Mouse (Mus musculus): ENCODE data around the gene Rab35. TPM values are rescaled to one million over a fixed set of nuclear protein-coding genes. Genes with fewer than 3 reads are reported as not detected.
A peak's percentile ranks its signal among the peaks of the same experiment; 100 is the strongest.

Rab35 gene
- polyA plus RNA-seq, 1 experiment from 2014 or later: 13.1 TPM

- ATAC-seq (ENCODE audit: insufficient read depth): no peak
- 74% methylated on average over 7 of the region's 7 CpGs for WGBS (ENCODE audit: insufficient replicate concordance)
- no peak overlapping the region for H3K9ac ChIP-seq
- H3K27ac ChIP-seq (replicated peaks): peak overlapping the region; percentile 80
- no peak overlapping the region for H3K4me2 ChIP-seq
- no peaks in the 10 kb centered on the region for H3K9me3 ChIP-seq (replicated peaks)
- no peaks in the 10 kb centered on the region for H3K27me3 ChIP-seq
- H3K36me3 ChIP-seq (replicated peaks): peaks cover 45% of the 10 kb centered on the region
- peaks cover 47% of the 10 kb centered on the region for H3K4me1 ChIP-seq (replicated peaks)
- H3K4me3 ChIP-seq (replicated peaks): no peak overlapping the region
These were observed 9.0 kb upstream of the Rab35 start for GRCm38 (mm10) chr5:115622686-115623085.

GRCm38 (mm10) chr5:115623694-115624440, 7.8 kb upstream of the Rab35 start:
- Histone ChIP-seq H3K4me2 (no peak overlapping the region), H3K9ac (no peak overlapping the region), H3K36me3 (replicated peaks) (peaks cover 34% of the 10 kb centered on the region), H3K4me1 (replicated peaks) (peaks cover 59% of the 10 kb centered on the region), H3K9me3 (replicated peaks) (no peaks in the 10 kb centered on the region), H3K4me3 (replicated peaks) (no peak overlapping the region), H3K27ac (replicated peaks) (peak overlapping the region; percentile 80), H3K27me3 (no peaks in the 10 kb centered on the region)
- 56% methylated on average over 9 of the region's 9 CpGs for WGBS (ENCODE audit: insufficient replicate concordance)
- no peak for ATAC-seq (ENCODE audit: insufficient read depth)

GRCm38 (mm10) chr5:115626237-115626886, 5.3 kb upstream of the Rab35 start:
- H3K9me3 ChIP-seq (replicated peaks): no peaks in the 10 kb centered on the region
- 31% methylated on average over 10 of the region's 10 CpGs for WGBS (ENCODE audit: insufficient replicate concordance)
- peak overlapping the region; percentile 98 for H3K27ac ChIP-seq (replicated peaks)
- peak overlapping the region; percentile 63 for H3K9ac ChIP-seq
- peak overlapping the region; percentile 78 for H3K4me2 ChIP-seq
- ATAC-seq (ENCODE audit: insufficient read depth): peak; percentile 97
- H3K36me3 ChIP-seq (replicated peaks): peaks cover 10% of the 10 kb centered on the region
- H3K27me3 ChIP-seq: no peaks in the 10 kb centered on the region
- H3K4me3 ChIP-seq (replicated peaks): peak overlapping the region; percentile 44
- H3K4me1 ChIP-seq (replicated peaks): peaks cover 79% of the 10 kb centered on the region

- WGBS (ENCODE audit: insufficient replicate concordance): 27% methylated on average over 8 of the region's 8 CpGs
- no peak overlapping the region for H3K9ac ChIP-seq
- H3K4me1 ChIP-seq (replicated peaks): peaks cover 79% of the 10 kb centered on the region
- peak overlapping the region; percentile 98 for H3K27ac ChIP-seq (replicated peaks)
- ATAC-seq (ENCODE audit: insufficient read depth): no peak
- H3K27me3 ChIP-seq: no peaks in the 10 kb centered on the region
- no peak overlapping the region for H3K4me3 ChIP-seq (replicated peaks)
- H3K4me2 ChIP-seq: no peak overlapping the region
- H3K9me3 ChIP-seq (replicated peaks): no peaks in the 10 kb centered on the region
- H3K36me3 ChIP-seq (replicated peaks): no peaks in the 10 kb centered on the region
These were observed 3.6 kb upstream of the Rab35 start for GRCm38 (mm10) chr5:115628083-115628482.

- no peak for ATAC-seq (ENCODE audit: insufficient read depth)
- 78% methylated on average over 4 of the region's 4 CpGs for WGBS (ENCODE audit: insufficient replicate concordance)
- Histone ChIP-seq H3K27me3 (no peaks in the 10 kb centered on the region), H3K27ac (replicated peaks) (peak overlapping the region; percentile 30; the same call in 1 of the 2 replicates), H3K36me3 (replicated peaks) (peaks cover 12% of the 10 kb centered on the region), H3K9me3 (replicated peaks) (no peaks in the 10 kb centered on the region), H3K9ac (no peak overlapping the region), H3K4me1 (replicated peaks) (peaks cover 82% of the 10 kb centered on the region), H3K4me3 (replicated peaks) (no peak overlapping the region), H3K4me2 (no peak overlapping the region)
These were observed 2.0 kb upstream of the Rab35 start for GRCm38 (mm10) chr5:115629672-115630071.

- Histone ChIP-seq H3K4me3 (replicated peaks) (peak overlapping the region; percentile 92), H3K36me3 (replicated peaks) (peaks cover 14% of the 10 kb centered on the region), H3K27ac (replicated peaks) (peak overlapping the region; percentile 99), H3K9me3 (replicated peaks) (no peaks in the 10 kb centered on the region), H3K4me2 (peak overlapping the region; percentile 80), H3K27me3 (no peaks in the 10 kb centered on the region), H3K9ac (peak overlapping the region; percentile 92), H3K4me1 (replicated peaks) (peaks cover 82% of the 10 kb centered on the region)
- WGBS (ENCODE audit: insufficient replicate concordance): 68% methylated on average over 5 of the region's 5 CpGs
- ATAC-seq (ENCODE audit: insufficient read depth): no peak
These were observed 1.4 kb upstream of the Rab35 start for GRCm38 (mm10) chr5:115630291-115630690.

- H3K9ac ChIP-seq: peak overlapping the region; percentile 90
- peak overlapping the region; percentile 99 for H3K27ac ChIP-seq (replicated peaks)
- peak overlapping the region; percentile 80 for H3K4me2 ChIP-seq
- peaks cover 23% of the 10 kb centered on the region for H3K36me3 ChIP-seq (replicated peaks)
- H3K9me3 ChIP-seq (replicated peaks): no peaks in the 10 kb centered on the region
- peaks cover 82% of the 10 kb centered on the region for H3K4me1 ChIP-seq (replicated peaks)
- peak overlapping the region; percentile 92 for H3K4me3 ChIP-seq (replicated peaks)
- ATAC-seq (ENCODE audit: insufficient read depth): no peak
- no peaks in the 10 kb centered on the region for H3K27me3 ChIP-seq
- 2% methylated on average over 25 of the region's 30 CpGs for WGBS (ENCODE audit: insufficient replicate concordance)
These were observed 628 bp downstream of the Rab35 start for GRCm38 (mm10) chr5:115632358-115632714.

- peaks cover 30% of the 10 kb centered on the region for H3K36me3 ChIP-seq (replicated peaks)
- H3K27me3 ChIP-seq: no peaks in the 10 kb centered on the region
- H3K9ac ChIP-seq: peak overlapping the region; percentile 90
- peak overlapping the region; percentile 99 for H3K27ac ChIP-seq (replicated peaks)
- no peaks in the 10 kb centered on the region for H3K9me3 ChIP-seq (replicated peaks)
- H3K4me2 ChIP-seq: peak overlapping the region; percentile 80
- peaks cover 80% of the 10 kb centered on the region for H3K4me1 ChIP-seq (replicated peaks)
- WGBS (ENCODE audit: insufficient replicate concordance): 56% methylated on average over 4 of the region's 4 CpGs
- H3K4me3 ChIP-seq (replicated peaks): peak overlapping the region; percentile 92
- no peak for ATAC-seq (ENCODE audit: insufficient read depth)
These were observed 1.4 kb downstream of the Rab35 start for GRCm38 (mm10) chr5:115633060-115633459.

- peak overlapping the region; percentile 80 for H3K4me2 ChIP-seq
- ATAC-seq (ENCODE audit: insufficient read depth): peak; percentile 30
- peak overlapping the region; percentile 90 for H3K9ac ChIP-seq
- H3K36me3 ChIP-seq (replicated peaks): peaks cover 40% of the 10 kb centered on the region
- H3K27ac ChIP-seq (replicated peaks): peak overlapping the region; percentile 99
- peaks cover 70% of the 10 kb centered on the region for H3K4me1 ChIP-seq (replicated peaks)
- peak overlapping the region; percentile 92 for H3K4me3 ChIP-seq (replicated peaks)
- no peaks in the 10 kb centered on the region for H3K27me3 ChIP-seq
- WGBS (ENCODE audit: insufficient replicate concordance): 48% methylated on average over 8 of the region's 8 CpGs
- H3K9me3 ChIP-seq (replicated peaks): no peaks in the 10 kb centered on the region
These were observed 2.3 kb downstream of the Rab35 start for GRCm38 (mm10) chr5:115634046-115634445.

GRCm38 (mm10) chr5:115635536-115635935, 3.8 kb downstream of the Rab35 start:
- H3K4me1 ChIP-seq (replicated peaks): peaks cover 57% of the 10 kb centered on the region
- H3K27me3 ChIP-seq: no peaks in the 10 kb centered on the region
- H3K4me3 ChIP-seq (replicated peaks): 0 out of 2 replicates have a peak overlapping the region, but pooled peaks have one; percentile 5
- peak overlapping the region; percentile 48 for H3K27ac ChIP-seq (replicated peaks)
- peak overlapping the region; percentile 80 for H3K4me2 ChIP-seq
- WGBS (ENCODE audit: insufficient replicate concordance): 51% methylated on average over 6 of the region's 6 CpGs
- no peak for ATAC-seq (ENCODE audit: insufficient read depth)
- H3K9ac ChIP-seq: no peak overlapping the region
- peaks cover 55% of the 10 kb centered on the region for H3K36me3 ChIP-seq (replicated peaks)
- H3K9me3 ChIP-seq (replicated peaks): no peaks in the 10 kb centered on the region

GRCm38 (mm10) chr5:115644192-115644591, 12.5 kb downstream of the Rab35 start:
- no peak for ATAC-seq (ENCODE audit: insufficient read depth)
- WGBS (ENCODE audit: insufficient replicate concordance): 89% methylated on average over 9 of the region's 9 CpGs
- H3K36me3 ChIP-seq (replicated peaks): peaks cover 86% of the 10 kb centered on the region

More at GRCm38 (mm10) chr5:115644192-115644591, 12.5 kb downstream of the Rab35 start:
- H3K4me3 ChIP-seq (replicated peaks): no peak overlapping the region
- H3K27ac ChIP-seq (replicated peaks): no peak overlapping the region
- H3K4me1 ChIP-seq (replicated peaks): no peaks in the 10 kb centered on the region
- no peaks in the 10 kb centered on the region for H3K27me3 ChIP-seq
- H3K9ac ChIP-seq: no peak overlapping the region
- H3K4me2 ChIP-seq: no peak overlapping the region
- no peaks in the 10 kb centered on the region for H3K9me3 ChIP-seq (replicated peaks)
